Mouse (Mus musculus) hindbrain, embryonic 12.5 days (tissue): Measurements from ENCODE around the gene Plppr4. TPM values are rescaled to one million over a fixed set of nuclear protein-coding genes. Genes with fewer than 3 reads are reported as not detected.

Source experiments
- microRNA-seq: library from miRNA; unstranded; fragments of <30 nt; microRNA quantifications from one replicate; pipeline ENCODE4, GENCODE M21; 2017
- polyA plus RNA-seq: library from polyadenylated mRNA; unstranded; fragments of >200 nt; fragmentation: Nextera tagmentation; extraction: Ambion mirVana; gene quantifications from 2 replicates; pipeline ENCODE4 v1.2.1, GENCODE M21; 2016

The Plppr4 gene
- polyA plus RNA-seq, 1 experiment from 2014 or later, result 2.0 TPM

Small RNAs within 50 kb of the gene (microRNA-seq; reads per million reads assigned to microRNA genes)
- gene Gm22408, result not detected

Other genes starting within 250 kb of the Plppr4 start
- 0.62 and 0.78 TPM in 2 replicates for gene Plppr5, start 214.0 kb upstream of the Plppr4 start, polyA plus RNA-seq